Mouse (Mus musculus) large intestine, adult 2 months (tissue): ENCODE measurements around the gene Rhbdl3. TPM values are rescaled to one million over a fixed set of nuclear protein-coding genes. Genes with fewer than 3 reads are reported as not detected.
"Not testable (repeated sequence)": the region's sequence is repeated elsewhere in the genome, so short reads cannot be mapped to it uniquely, and the experiment has no call there.

ENCODE experiments used
- DNase-seq: peaks from one replicate; pipeline ENCODE4 v3.0.0-alpha.2; 2012; ENCODE audit warnings: low read depth, low spot score
- WGBS: fragments of 180-500 bp; shearing (Covaris S2); methylation state at CpG from one replicate; pipeline ENCODE4 v1.1.7; 2018; 5-methylcytosine and 5-hydroxymethylcytosine counted together
- polyA plus RNA-seq: library from polyadenylated mRNA; depleted of rRNA; stranded (reverse); fragments of >200 nt; gene quantifications from 2 replicates; pipeline ENCODE4 v1.2.3, GENCODE M21; 2012

The Rhbdl3 gene
- polyA plus RNA-seq, 1 experiment = 1.6 TPM

- DNase-seq = no peak
- WGBS = 65% methylated on average over 4 of the region's 4 CpGs
These were observed 10.6 kb downstream of the Rhbdl3 start for GRCm38 (mm10) chr11:80311271-80311670.

GRCm38 (mm10) chr11:80312049-80312448 lies 11.3 kb downstream of the Rhbdl3 start:
- 32% methylated on average over 2 of the region's 2 CpGs for WGBS
- no peak for DNase-seq

GRCm38 (mm10) chr11:80312565-80312964 lies 11.9 kb downstream of the Rhbdl3 start:
- WGBS = 16% methylated on average over 6 of the region's 6 CpGs
- no peak for DNase-seq

GRCm38 (mm10) chr11:80313462-80313861 lies 12.8 kb downstream of the Rhbdl3 start:
- 64% methylated on average over 1 of the region's 1 CpGs for whole genome bisulfite sequencing
- DNase-seq = no peak

GRCm38 (mm10) chr11:80313944-80314343 lies 13.2 kb downstream of the Rhbdl3 start:
- 77% methylated on average over 4 of the region's 4 CpGs for WGBS
- DNase-seq = no peak

GRCm38 (mm10) chr11:80315743-80316639 lies 15.3 kb downstream of the Rhbdl3 start:
- no peak for DNase-seq
- WGBS = 68% methylated on average over 10 of the region's 10 CpGs

- no peak for DNase-seq
- 51% methylated on average over 13 of the region's 13 CpGs for WGBS
These were observed 22.5 kb downstream of the Rhbdl3 start for GRCm38 (mm10) chr11:80323255-80323654.

- no peak for DNase-seq
- WGBS = 69% methylated on average over 6 of the region's 6 CpGs
These were observed 23.9 kb downstream of the Rhbdl3 start for GRCm38 (mm10) chr11:80324636-80325035.

GRCm38 (mm10) chr11:80332709-80333400 lies 32.1 kb downstream of the Rhbdl3 start:
- no peak for DNase-seq
- WGBS = 51% methylated on average over 12 of the region's 12 CpGs

GRCm38 (mm10) chr11:80335609-80336350 lies 35.1 kb downstream of the Rhbdl3 start:
- 12% methylated on average over 7 of the region's 7 CpGs for WGBS
- DNase-seq = no peak

GRCm38 (mm10) chr11:80336351-80336730 lies 35.6 kb downstream of the Rhbdl3 start:
- no peak for DNase-seq
- 28% methylated on average over 6 of the region's 6 CpGs for WGBS

- DNase-seq = no peak
These were observed 41.8 kb downstream of the Rhbdl3 start for GRCm38 (mm10) chr11:80342482-80342881.

GRCm38 (mm10) chr11:80351832-80352430 lies 51.2 kb downstream of the Rhbdl3 start:
- WGBS = 70% methylated on average over 5 of the region's 5 CpGs
- DNase-seq = peak; percentile 64

More at GRCm38 (mm10) chr11:80342482-80342881, 41.8 kb downstream of the Rhbdl3 start:
- 26% methylated on average over 2 of the region's 2 CpGs for WGBS

- no peak for DNase-seq
- 48% methylated on average over 4 of the region's 4 CpGs for WGBS
These were observed 54.1 kb downstream of the Rhbdl3 start for GRCm38 (mm10) chr11:80354832-80355231.

- WGBS = 83% methylated on average over 1 of the region's 1 CpGs
- DNase-seq = no peak
These were observed 68.2 kb downstream of the Rhbdl3 start for GRCm38 (mm10) chr11:80368949-80369348.

GRCm38 (mm10) chr11:80376651-80377050 lies 75.9 kb downstream of the Rhbdl3 start:
- 51% methylated on average over 4 of the region's 4 CpGs for WGBS
- DNase-seq = no peak

- DNase-seq = peak; percentile 38
- under 1% methylated on average over 42 of the region's 43 CpGs for WGBS
These were observed 77.2 kb downstream of the Rhbdl3 start, which contains the start of gene 5730455P16Rik for GRCm38 (mm10) chr11:80377712-80378451. TSS of gene 5730455P16Rik (minus strand) at chr11:80378034.

GRCm38 (mm10) chr11:80378452-80379068 lies 77.8 kb downstream of the Rhbdl3 start:
- 53% methylated on average over 2 of the region's 2 CpGs for WGBS
- DNase-seq = not testable (repeated sequence)
